Mouse (Mus musculus): ENCODE data around the gene Gm11060. TPM values are rescaled to one million over a fixed set of nuclear protein-coding genes. Genes with fewer than 3 reads are reported as not detected.

The Gm11060 gene
- polyA plus RNA-seq, 1 experiment, result not detected

GRCm38 (mm10) chr2:105125641-105126040 is 33.8 kb downstream of the Gm11060 start:
- H3K36me3 ChIP-seq (ENCODE audit: control insufficient read depth, insufficient read depth, low read length), result no peaks in the 10 kb centered on the region
- no peak for TF ChIP-seq CTCF (conservative IDR thresholded peaks at IDR 0.05; ENCODE audit: insufficient read depth, insufficient read length, low read depth, low read length)
- no peak for TF ChIP-seq POLR2A (IDR thresholded peaks at IDR 0.05; ENCODE audit: low read depth, low read length)
- no peak overlapping the region for H3K27ac ChIP-seq (ENCODE audit: insufficient read depth, low read depth, low read length)
- DNase-seq, result no peak
- H3K27me3 ChIP-seq (replicated peaks; ENCODE audit: control insufficient read depth, insufficient read depth, low read length), result peaks cover 15% of the 10 kb centered on the region
- H3K4me1 ChIP-seq (ENCODE audit: control insufficient read depth, insufficient read depth, low read length), result no peaks in the 10 kb centered on the region
- WGBS, result 18% methylated on average over 15 of the region's 15 CpGs
- no peak overlapping the region for H3K4me3 ChIP-seq (ENCODE audit: insufficient read depth, low read depth, low read length)

GRCm38 (mm10) chr2:105126279-105126678 is 34.5 kb downstream of the Gm11060 start, which contains the start of gene Wt1:
Gene Wt1, plus strand, starts transcription at chr2:105126529.
- Histone ChIP-seq H3K27me3 (replicated peaks; ENCODE audit: control insufficient read depth, insufficient read depth, low read length) (peaks cover 15% of the 10 kb centered on the region), H3K36me3 (ENCODE audit: control insufficient read depth, insufficient read depth, low read length) (no peaks in the 10 kb centered on the region), H3K4me1 (ENCODE audit: control insufficient read depth, insufficient read depth, low read length) (no peaks in the 10 kb centered on the region), H3K27ac (ENCODE audit: insufficient read depth, low read depth, low read length) (no peak within 1 kb of the TSS), H3K4me3 (ENCODE audit: insufficient read depth, low read depth, low read length) (peak within 1 kb of the TSS; percentile 19; the same call in 1 of the 2 replicates)
- WGBS, result 2% methylated on average over 25 of the region's 25 CpGs
- TF ChIP-seq POLR2A (IDR thresholded peaks at IDR 0.05; ENCODE audit: low read depth, low read length), result no peak
- DNase-seq, result peak; percentile 34

- 1% methylated on average over 92 of the region's 92 CpGs for WGBS
- DNase-seq, result peak; percentile 43
- H3K4me1 ChIP-seq (ENCODE audit: control insufficient read depth, insufficient read depth, low read length), result no peaks in the 10 kb centered on the region
- no peak overlapping the region for H3K27ac ChIP-seq (ENCODE audit: insufficient read depth, low read depth, low read length)
- H3K36me3 ChIP-seq (ENCODE audit: control insufficient read depth, insufficient read depth, low read length), result no peaks in the 10 kb centered on the region
- no peak for TF ChIP-seq CTCF (conservative IDR thresholded peaks at IDR 0.05; ENCODE audit: insufficient read depth, insufficient read length, low read depth, low read length)
- no peak for TF ChIP-seq POLR2A (IDR thresholded peaks at IDR 0.05; ENCODE audit: low read depth, low read length)
- H3K27me3 ChIP-seq (replicated peaks; ENCODE audit: control insufficient read depth, insufficient read depth, low read length), result peaks cover 15% of the 10 kb centered on the region
- peak overlapping the region; percentile 19; the same call in 1 of the 2 replicates for H3K4me3 ChIP-seq (ENCODE audit: insufficient read depth, low read depth, low read length)
Measured at GRCm38 (mm10) chr2:105126691-105127530, 35.1 kb downstream of the Gm11060 start.

- peak overlapping the region; percentile 19; the same call in 1 of the 2 replicates for H3K4me3 ChIP-seq (ENCODE audit: insufficient read depth, low read depth, low read length)
- H3K27me3 ChIP-seq (replicated peaks; ENCODE audit: control insufficient read depth, insufficient read depth, low read length), result peaks cover 17% of the 10 kb centered on the region
- DNase-seq, result no peak
- WGBS, result 5% methylated on average over 52 of the region's 52 CpGs
- TF ChIP-seq POLR2A (IDR thresholded peaks at IDR 0.05; ENCODE audit: low read depth, low read length) (no peak), CTCF (conservative IDR thresholded peaks at IDR 0.05; ENCODE audit: insufficient read depth, insufficient read length, low read depth, low read length) (no peak)
- no peaks in the 10 kb centered on the region for H3K36me3 ChIP-seq (ENCODE audit: control insufficient read depth, insufficient read depth, low read length)
- no peak overlapping the region for H3K27ac ChIP-seq (ENCODE audit: insufficient read depth, low read depth, low read length)
- no peaks in the 10 kb centered on the region for H3K4me1 ChIP-seq (ENCODE audit: control insufficient read depth, insufficient read depth, low read length)
Measured at GRCm38 (mm10) chr2:105127531-105128480, 36.0 kb downstream of the Gm11060 start.

- Histone ChIP-seq H3K4me3 (ENCODE audit: insufficient read depth, low read depth, low read length) (peak overlapping the region; percentile 13), H3K27ac (ENCODE audit: insufficient read depth, low read depth, low read length) (no peak overlapping the region), H3K27me3 (replicated peaks; ENCODE audit: control insufficient read depth, insufficient read depth, low read length) (peaks cover 15% of the 10 kb centered on the region), H3K4me1 (ENCODE audit: control insufficient read depth, insufficient read depth, low read length) (no peaks in the 10 kb centered on the region), H3K36me3 (ENCODE audit: control insufficient read depth, insufficient read depth, low read length) (no peaks in the 10 kb centered on the region)
- no peak for DNase-seq
- 31% methylated on average over 12 of the region's 12 CpGs for WGBS
- TF ChIP-seq CTCF (conservative IDR thresholded peaks at IDR 0.05; ENCODE audit: insufficient read depth, insufficient read length, low read depth, low read length), result no peak
- TF ChIP-seq POLR2A (IDR thresholded peaks at IDR 0.05; ENCODE audit: low read depth, low read length), result no peak
Measured at GRCm38 (mm10) chr2:105128564-105128963, 36.7 kb downstream of the Gm11060 start.

- Histone ChIP-seq H3K4me1 (ENCODE audit: control insufficient read depth, insufficient read depth, low read length) (no peaks in the 10 kb centered on the region), H3K27me3 (replicated peaks; ENCODE audit: control insufficient read depth, insufficient read depth, low read length) (peaks cover 13% of the 10 kb centered on the region), H3K4me3 (ENCODE audit: insufficient read depth, low read depth, low read length) (no peak overlapping the region), H3K27ac (ENCODE audit: insufficient read depth, low read depth, low read length) (no peak overlapping the region), H3K36me3 (ENCODE audit: control insufficient read depth, insufficient read depth, low read length) (no peaks in the 10 kb centered on the region)
- no peak for DNase-seq
- 26% methylated on average over 32 of the region's 32 CpGs for WGBS
- TF ChIP-seq CTCF (conservative IDR thresholded peaks at IDR 0.05; ENCODE audit: insufficient read depth, insufficient read length, low read depth, low read length) (no peak), POLR2A (IDR thresholded peaks at IDR 0.05; ENCODE audit: low read depth, low read length) (no peak)
Measured at GRCm38 (mm10) chr2:105130351-105131060, 38.7 kb downstream of the Gm11060 start.
